Mouse (Mus musculus) CD4-positive helper T cell, adult 2 months (primary cell): ENCODE measurements around the gene Akr1b8.
"Not testable (repeated sequence)": the region's sequence is repeated elsewhere in the genome, so short reads cannot be mapped to it uniquely, and the experiment has no call there.

ENCODE experiments used
- DNase-seq: peaks from one replicate; pipeline ENCODE4 v3.0.0-alpha.2; 2012; ENCODE audit warnings: low read depth, missing footprints, low spot score

Akr1b8 gene

DNA sequence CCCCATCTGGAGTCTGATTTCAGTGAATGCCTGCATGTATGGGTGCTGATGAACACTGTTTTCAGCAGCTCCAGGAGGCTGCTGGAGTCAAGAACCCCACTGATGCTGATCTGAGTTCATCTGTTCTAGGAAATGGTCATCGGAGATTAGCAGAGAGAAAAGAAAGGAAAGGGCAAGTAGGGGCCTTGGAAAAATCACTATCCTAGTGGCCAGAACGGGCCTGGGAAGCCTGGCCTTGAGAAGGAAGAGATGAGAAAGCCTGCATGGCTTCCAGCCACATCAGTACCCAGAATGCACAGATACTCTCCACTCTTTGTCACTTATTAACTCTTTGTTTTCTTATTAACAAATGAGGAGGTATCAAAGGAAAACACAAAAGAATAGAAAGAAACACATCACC lies 46.8 kb downstream of the Akr1b8 start:
- no peak for DNase-seq

DNA sequence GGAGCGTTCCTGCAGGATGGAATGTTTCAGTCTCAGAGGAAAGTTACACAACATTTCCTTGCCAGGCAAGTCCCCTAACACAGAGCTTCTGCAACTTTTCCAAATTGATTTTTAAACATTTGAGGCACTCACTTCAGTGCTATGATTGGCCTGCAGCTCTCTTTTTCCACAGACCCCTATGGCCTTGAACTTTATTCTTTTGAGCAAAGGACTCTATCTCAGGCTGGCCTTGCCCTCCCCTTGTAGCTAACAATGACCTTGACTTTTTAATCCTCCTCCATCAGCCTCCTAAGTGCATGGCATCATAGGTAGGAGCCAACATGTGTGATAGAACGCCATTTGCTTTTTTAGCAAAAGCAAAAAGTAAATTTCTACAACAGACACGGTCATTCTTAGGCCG lies 52.8 kb downstream of the Akr1b8 start:
- no peak for DNase-seq

DNA sequence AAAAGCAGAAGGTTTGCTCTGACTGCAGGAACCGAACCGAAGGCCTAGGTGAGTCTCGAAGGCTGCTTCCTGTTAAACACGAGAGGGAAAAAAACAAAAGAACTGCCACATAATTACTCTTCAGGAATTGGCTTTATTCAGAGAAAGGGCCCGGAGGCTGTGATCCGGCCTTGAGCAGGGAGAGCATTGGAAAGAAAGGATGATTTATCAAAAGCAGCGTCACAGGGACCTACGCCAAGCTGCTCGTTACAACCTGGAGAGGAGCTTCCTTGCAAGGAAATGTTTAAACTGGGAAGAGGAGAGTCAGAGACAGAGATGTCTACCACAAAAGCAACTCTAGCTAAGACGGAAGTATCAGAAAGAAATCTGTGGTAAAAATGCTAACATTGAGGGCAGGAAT lies 53.5 kb downstream of the Akr1b8 start:
- no peak for DNase-seq

DNA sequence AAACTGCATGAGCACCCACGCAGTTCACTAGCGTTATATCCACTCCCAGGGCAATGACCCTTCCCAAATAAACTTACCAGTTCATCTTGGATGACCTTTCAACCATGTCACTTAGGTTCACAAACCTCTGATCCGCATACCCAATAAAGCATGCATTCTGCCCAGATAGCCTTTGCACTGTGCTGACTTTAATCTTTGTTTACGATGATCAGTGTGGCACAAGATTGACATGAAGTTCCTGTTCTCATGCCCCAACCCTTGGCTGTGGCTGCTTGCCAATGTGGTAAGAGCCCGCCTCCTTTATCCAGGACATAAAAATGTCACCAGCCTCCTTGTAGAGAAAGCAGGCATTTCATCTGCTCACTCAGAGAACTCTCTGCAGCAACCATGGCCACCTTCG lies 58.1 kb downstream of the Akr1b8 start, which contains the start of gene Akr1b7:
Akr1b7 (plus strand) TSS at position 312 of the 400 bp plus-strand sequence.
- DNase-seq, result no peak

DNA sequence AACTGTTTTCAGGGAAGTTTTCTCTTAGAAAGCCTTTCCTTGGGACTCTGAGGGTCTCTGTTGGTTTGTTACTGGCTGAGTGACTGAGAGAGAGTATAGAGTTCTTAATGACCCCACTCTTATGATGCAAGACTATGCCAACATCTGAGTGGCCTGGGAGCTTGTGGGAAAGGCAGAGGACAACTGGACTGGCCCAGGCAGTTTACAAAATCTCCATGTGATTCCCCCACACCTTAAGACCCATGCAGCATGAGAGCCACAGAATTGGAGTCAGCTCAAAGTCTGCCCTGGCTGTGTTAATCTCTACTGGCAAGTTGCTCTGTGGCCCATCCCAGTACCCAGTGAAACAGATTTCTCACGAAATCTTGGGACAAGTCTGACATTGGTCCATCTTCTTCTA lies 58.8 kb downstream of the Akr1b8 start:
- DNase-seq, result no peak

DNA sequence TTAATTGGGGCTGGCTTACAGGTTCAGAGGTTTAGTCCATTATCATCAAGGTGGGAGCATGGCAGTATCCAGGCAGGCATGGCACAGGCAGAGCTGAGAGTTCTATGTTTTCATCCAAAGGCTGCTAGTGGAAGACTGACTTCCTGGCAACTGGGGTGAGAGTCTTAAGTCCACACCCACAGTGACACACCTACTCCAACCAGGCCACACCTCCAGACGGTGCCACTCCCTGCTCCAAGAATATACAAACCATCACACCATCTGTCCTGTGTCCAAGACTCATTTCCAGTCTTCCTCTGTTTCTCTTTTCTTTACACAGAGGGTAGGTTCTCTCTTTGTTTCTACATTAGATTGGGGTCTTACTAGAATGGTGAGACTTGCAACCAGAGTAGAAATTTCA lies 59.5 kb downstream of the Akr1b8 start:
- DNase-seq, result not testable (repeated sequence)

DNA sequence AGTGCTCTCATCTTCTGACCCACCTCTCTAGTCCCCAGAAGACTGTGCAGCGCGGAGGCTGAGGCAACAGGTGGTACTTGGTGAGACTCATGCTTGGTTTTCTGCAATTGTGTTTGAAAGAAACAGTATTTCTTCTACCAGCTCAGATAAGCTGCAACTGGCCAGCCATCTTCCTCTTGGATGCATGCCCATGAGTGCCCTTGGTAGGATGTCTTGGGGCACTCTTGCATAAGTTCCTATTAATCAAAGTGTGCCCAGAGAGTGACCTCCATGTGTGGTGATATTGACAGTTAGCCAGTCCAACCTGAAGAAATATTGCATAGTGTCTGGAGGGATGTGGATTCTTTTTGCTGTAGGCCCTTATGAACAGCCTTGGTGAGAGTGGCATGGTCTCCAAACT lies 62.6 kb downstream of the Akr1b8 start:
- DNase-seq, result no peak
